Mouse (Mus musculus) midbrain, embryonic 14.5 days (tissue): ENCODE data around the gene Dnaja2. TPM values are rescaled to one million over a fixed set of nuclear protein-coding genes. Genes with fewer than 3 reads are reported as not detected.

ENCODE experiments used
- ATAC-seq: fragments of 200-750 bp; cut with Nextera tagmentation; 2 replicates; pipeline ENCODE4 v1.8.0; 2017; ENCODE audit warnings: moderate number of reproducible peaks, moderate library complexity; ENCODE audit not compliant: low FRiP score, low TSS enrichment
- DNase-seq: peaks from one replicate; pipeline ENCODE4 v3.0.0-alpha.2; 2015
- H3K27ac ChIP-seq: fragments of 300-500 bp; sonication (generic); replicated peaks from 2 replicates; pipeline ENCODE4 v1.5.1; 2014; ENCODE audit warnings: mild to moderate bottlenecking, low read depth, low read length, moderate library complexity
- H3K27me3 ChIP-seq: fragments of 300-500 bp; sonication (generic); 2 replicates; pipeline ENCODE4 v1.6.1; 2014; ENCODE audit warnings: low read length, control low read depth, mixed read lengths; ENCODE audit not compliant: control insufficient read depth, insufficient read depth
- H3K36me3 ChIP-seq: fragments of 300-500 bp; sonication (generic); 2 replicates; pipeline ENCODE4 v1.6.1; 2014; ENCODE audit warnings: low read length, control low read depth; ENCODE audit not compliant: control insufficient read depth, insufficient read depth
- H3K4me1 ChIP-seq: fragments of 300-500 bp; sonication (generic); 2 replicates; pipeline ENCODE4 v1.6.1; 2014; ENCODE audit warnings: mild to moderate bottlenecking, antibody characterized with exemption, low read length, control low read depth; ENCODE audit not compliant: control insufficient read depth, insufficient read depth
- H3K4me2 ChIP-seq: fragments of 300-500 bp; sonication (generic); 2 replicates; pipeline ENCODE4 v1.6.1; 2014; ENCODE audit warnings: mild to moderate bottlenecking, low read length, moderate library complexity
- H3K4me3 ChIP-seq: fragments of 300-500 bp; sonication (generic); replicated peaks from 2 replicates; pipeline ENCODE4 v1.5.1; 2014; ENCODE audit warnings: low read depth, low read length
- H3K9ac ChIP-seq: fragments of 300-500 bp; sonication (generic); replicated peaks from 2 replicates; pipeline ENCODE4 v1.6.1; 2014; ENCODE audit warnings: mild to moderate bottlenecking, low read length, moderate library complexity
- H3K9me3 ChIP-seq: fragments of 300-500 bp; sonication (generic); 2 replicates; pipeline ENCODE4 v1.6.1; 2016; ENCODE audit warnings: low read length, control low read depth, mixed read lengths; ENCODE audit not compliant: control insufficient read depth
- WGBS: fragments of 180-500 bp; shearing (Covaris S2); extraction: QIAGEN DNeasy Blood & Tissue Kit; methylation state at CpG from one replicate; pipeline ENCODE4 v1.1.7; 2014; 5-methylcytosine and 5-hydroxymethylcytosine counted together
- polyA plus RNA-seq: library from polyadenylated mRNA; unstranded; fragments of >200 nt; fragmentation: Nextera tagmentation; extraction: Ambion mirVana; gene quantifications from 2 replicates; pipeline ENCODE4 v1.2.1, GENCODE M21; 2014

Gene Dnaja2
- polyA plus RNA-seq, 1 experiment from 2014 or later = 182 TPM

DNA sequence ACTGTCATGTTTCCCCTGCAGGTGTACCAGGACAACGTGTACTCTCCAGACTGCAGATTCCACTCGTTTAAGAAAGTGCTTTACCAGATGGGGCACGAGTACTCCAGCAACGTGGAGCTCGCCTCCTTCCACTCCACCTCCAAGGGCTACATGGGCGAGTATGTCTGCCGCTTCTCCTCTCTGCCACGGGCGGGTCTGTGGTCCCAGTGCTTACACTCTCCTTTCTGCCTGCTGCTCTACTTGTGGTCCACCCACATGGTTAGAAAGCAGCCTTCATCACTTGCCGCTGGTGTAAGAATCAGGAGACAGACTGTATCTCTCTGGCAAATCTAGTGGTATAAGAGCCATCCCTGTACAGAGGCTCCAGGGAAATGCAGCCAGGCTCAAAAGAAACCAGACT lies 37.2 kb downstream of the Dnaja2 start:
- Histone ChIP-seq H3K36me3 (peaks cover 86% of the 10 kb centered on the region), H3K9ac (no peak overlapping the region), H3K27ac (no peak overlapping the region), H3K4me3 (no peak overlapping the region), H3K27me3 (no peaks in the 10 kb centered on the region), H3K4me1 (no peaks in the 10 kb centered on the region), H3K4me2 (no peak overlapping the region), H3K9me3 (no peaks in the 10 kb centered on the region)
- ATAC-seq (no peak), DNase-seq (no peak)
- 95% methylated on average over 10 of the region's 10 CpGs for WGBS

DNA sequence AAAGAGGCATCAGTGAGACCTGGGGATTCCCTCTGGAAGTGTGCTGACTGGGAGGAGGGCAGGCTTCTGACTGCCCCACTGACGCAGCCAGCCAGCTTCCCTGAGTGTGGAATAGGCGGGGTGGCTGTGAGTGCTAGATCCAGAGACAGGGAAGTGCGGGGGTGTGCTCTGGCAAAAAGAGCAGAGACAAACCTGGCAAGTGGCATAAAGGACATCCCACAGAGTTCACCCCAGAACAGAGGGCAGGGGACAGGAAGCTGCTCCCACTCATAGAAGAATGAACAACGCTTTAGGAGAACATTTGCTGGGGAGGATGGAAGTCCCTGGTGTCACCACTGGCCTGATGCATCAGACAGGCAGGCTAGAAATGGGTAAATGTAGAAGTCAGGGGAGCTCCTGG lies 37.8 kb downstream of the Dnaja2 start:
- Histone ChIP-seq H3K4me1 (no peaks in the 10 kb centered on the region), H3K4me3 (no peak overlapping the region), H3K27me3 (no peaks in the 10 kb centered on the region), H3K36me3 (peaks cover 86% of the 10 kb centered on the region), H3K27ac (no peak overlapping the region), H3K9ac (no peak overlapping the region), H3K4me2 (no peak overlapping the region), H3K9me3 (no peaks in the 10 kb centered on the region)
- DNase-seq = no peak
- WGBS = 90% methylated on average over 4 of the region's 4 CpGs
- ATAC-seq = no peak

DNA sequence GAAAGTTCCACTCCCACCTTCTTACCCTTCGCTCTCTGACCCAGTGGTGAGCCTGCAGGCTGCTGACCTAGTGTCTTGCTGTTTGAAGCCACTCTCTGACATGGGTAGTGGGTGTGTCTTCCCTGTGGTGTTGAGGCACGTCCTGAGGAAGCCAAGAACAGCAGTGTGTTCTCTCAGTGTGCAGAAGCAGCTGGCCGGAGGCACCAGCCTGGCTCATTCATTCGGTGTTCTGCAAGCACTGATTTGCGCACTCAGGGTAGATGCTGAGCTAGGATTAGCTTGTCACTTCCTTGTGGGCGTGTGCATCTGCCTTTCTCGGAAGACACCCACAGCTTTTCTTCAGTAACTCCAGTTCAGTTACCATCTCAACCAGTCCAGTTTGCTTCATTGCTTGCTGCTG lies 39.8 kb downstream of the Dnaja2 start:
- H3K9ac ChIP-seq = no peak overlapping the region
- H3K4me2 ChIP-seq = no peak overlapping the region
- no peak overlapping the region for H3K4me3 ChIP-seq

DNA sequence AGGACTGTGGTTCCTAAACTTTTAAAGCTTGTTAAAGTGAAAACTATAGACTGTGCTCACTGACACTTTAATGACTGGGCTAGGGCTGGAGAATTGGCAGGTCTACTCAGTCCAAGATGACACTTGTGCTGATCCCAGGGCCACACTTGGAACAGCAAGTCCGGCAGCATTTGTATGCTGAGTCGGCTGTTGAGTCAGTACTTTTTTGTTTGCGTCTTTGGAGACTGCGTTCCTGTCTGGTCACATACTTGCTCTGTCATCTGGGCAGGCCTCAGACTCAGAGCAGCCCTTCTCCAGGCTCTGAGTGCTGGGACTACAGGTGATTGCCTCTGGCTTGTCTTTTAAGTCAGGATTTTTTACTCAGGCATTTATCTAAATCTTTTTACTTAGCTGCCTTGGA lies 41.9 kb downstream of the Dnaja2 start:
- Histone ChIP-seq H3K27ac (0 out of 2 replicates have a peak overlapping the region, but pooled peaks have one; percentile 20), H3K36me3 (peaks cover 89% of the 10 kb centered on the region), H3K4me1 (no peaks in the 10 kb centered on the region), H3K4me3 (no peak overlapping the region), H3K27me3 (no peaks in the 10 kb centered on the region), H3K4me2 (no peak overlapping the region), H3K9me3 (no peaks in the 10 kb centered on the region), H3K9ac (no peak overlapping the region)
- 82% methylated on average over 4 of the region's 4 CpGs for WGBS
- DNase-seq (peak; percentile 7), ATAC-seq (no peak)

More for the DNA sequence above, 39.8 kb downstream of the Dnaja2 start:
- Histone ChIP-seq H3K4me1 (no peaks in the 10 kb centered on the region), H3K9me3 (no peaks in the 10 kb centered on the region), H3K27me3 (no peaks in the 10 kb centered on the region), H3K27ac (no peak overlapping the region), H3K36me3 (peaks cover 85% of the 10 kb centered on the region)
- WGBS = 86% methylated on average over 7 of the region's 7 CpGs
- DNase-seq = no peak
- ATAC-seq = no peak

DNA sequence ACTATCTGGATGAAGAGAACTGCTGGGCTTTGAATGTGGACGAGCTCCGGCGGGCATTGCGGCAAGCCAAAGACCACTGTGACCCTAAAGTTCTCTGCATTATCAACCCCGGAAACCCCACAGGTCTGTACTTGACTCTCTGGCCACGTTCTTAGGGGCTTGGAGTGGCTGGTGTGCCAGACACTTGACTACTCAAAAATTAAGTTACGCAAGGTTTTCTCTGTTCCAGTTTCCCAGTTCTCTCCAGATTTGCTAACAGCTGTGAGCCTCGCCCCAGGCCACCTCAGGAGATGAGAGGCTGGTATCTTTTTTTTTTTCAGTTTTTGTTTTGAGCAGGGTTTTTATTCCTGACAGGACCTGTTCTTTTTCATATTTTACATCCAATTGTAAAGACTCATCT lies 42.9 kb downstream of the Dnaja2 start:
- Histone ChIP-seq H3K36me3 (peaks cover 87% of the 10 kb centered on the region), H3K9me3 (no peaks in the 10 kb centered on the region), H3K27ac (no peak overlapping the region), H3K9ac (no peak overlapping the region), H3K4me1 (no peaks in the 10 kb centered on the region), H3K27me3 (no peaks in the 10 kb centered on the region), H3K4me3 (no peak overlapping the region), H3K4me2 (no peak overlapping the region)
- no peak for DNase-seq
- WGBS = 87% methylated on average over 8 of the region's 8 CpGs
- ATAC-seq = no peak

DNA sequence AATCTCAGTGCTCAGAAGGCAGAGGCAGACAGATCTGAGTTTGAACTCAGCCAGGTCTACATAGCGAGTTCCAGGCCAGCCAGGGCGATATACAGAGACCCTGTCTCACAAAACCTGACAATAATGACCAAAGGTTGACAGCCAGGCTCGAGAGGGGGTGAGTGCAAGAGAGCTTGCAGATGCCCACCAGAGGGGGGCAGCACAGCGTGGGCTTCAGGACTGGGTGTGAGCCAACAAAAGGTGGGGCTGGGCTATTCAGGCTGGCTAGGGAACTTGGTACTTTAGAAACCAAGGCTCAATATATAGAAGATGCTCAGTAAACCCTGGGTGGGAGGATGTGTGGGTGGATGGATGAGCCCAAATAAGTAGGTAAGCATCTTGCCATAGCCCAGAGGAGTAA lies 46.5 kb downstream of the Dnaja2 start:
- ATAC-seq = no peak
- no peaks in the 10 kb centered on the region for H3K27me3 ChIP-seq
- no peak overlapping the region for H3K4me3 ChIP-seq
- no peak for DNase-seq
- WGBS = 92% methylated on average over 4 of the region's 4 CpGs
- H3K4me1 ChIP-seq = no peaks in the 10 kb centered on the region
- no peak overlapping the region for H3K9ac ChIP-seq
- no peak overlapping the region for H3K4me2 ChIP-seq
- H3K9me3 ChIP-seq = no peaks in the 10 kb centered on the region
- no peak overlapping the region for H3K27ac ChIP-seq
- H3K36me3 ChIP-seq = peaks cover 82% of the 10 kb centered on the region

DNA sequence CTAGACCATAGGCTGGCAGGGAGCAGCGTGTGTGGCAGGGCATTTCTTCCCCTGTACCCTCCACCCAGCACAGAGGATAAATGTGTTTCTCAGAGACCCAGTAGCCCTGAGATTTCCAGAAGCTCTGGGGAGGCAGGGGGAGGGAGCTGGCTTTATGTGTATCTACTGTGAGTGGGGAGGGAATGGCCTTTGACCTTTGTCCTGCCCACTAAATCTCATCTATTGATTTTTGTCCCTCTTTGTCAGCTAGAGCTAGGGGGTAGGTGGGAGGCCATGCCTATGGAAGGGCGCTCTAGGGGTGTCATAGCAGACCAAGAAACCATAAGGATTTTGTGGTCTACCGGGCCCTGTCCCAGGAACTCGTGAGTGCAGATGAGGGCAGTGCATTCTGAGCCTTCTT lies 48.5 kb downstream of the Dnaja2 start:
- Histone ChIP-seq H3K4me3 (no peak overlapping the region), H3K9ac (no peak overlapping the region), H3K4me1 (no peaks in the 10 kb centered on the region), H3K4me2 (no peak overlapping the region), H3K27ac (no peak overlapping the region), H3K36me3 (peaks cover 64% of the 10 kb centered on the region), H3K9me3 (no peaks in the 10 kb centered on the region), H3K27me3 (no peaks in the 10 kb centered on the region)
- ATAC-seq (no peak), DNase-seq (no peak)
- WGBS = 56% methylated on average over 4 of the region's 4 CpGs

DNA sequence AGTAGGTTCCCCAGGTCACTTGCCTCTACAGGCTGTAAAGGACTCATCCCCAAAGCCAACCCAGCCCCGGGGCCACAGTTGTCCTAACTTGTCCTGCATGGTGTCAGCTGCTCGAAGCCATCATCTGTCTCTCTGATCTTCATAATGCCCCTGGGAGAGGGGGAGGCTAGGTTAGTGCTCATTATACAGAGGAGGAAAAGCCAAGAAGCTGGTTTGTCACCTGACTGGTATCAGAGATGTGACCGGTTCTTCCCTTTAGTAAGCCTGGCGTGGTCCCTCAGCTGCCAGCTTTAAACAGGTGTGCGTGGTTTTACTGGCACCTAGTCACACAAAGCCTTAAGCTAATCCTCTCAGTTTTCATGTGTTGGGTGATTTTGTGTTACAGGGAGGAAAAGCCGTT lies 50.4 kb downstream of the Dnaja2 start:
- H3K9ac ChIP-seq = no peak overlapping the region
- H3K4me3 ChIP-seq = no peak overlapping the region
- no peak overlapping the region for H3K27ac ChIP-seq
- no peak for ATAC-seq
- WGBS = 80% methylated on average over 6 of the region's 6 CpGs
- no peak overlapping the region for H3K4me2 ChIP-seq
- no peaks in the 10 kb centered on the region for H3K9me3 ChIP-seq
- H3K36me3 ChIP-seq = peaks cover 47% of the 10 kb centered on the region
- no peaks in the 10 kb centered on the region for H3K27me3 ChIP-seq
- DNase-seq = no peak
- H3K4me1 ChIP-seq = no peaks in the 10 kb centered on the region

DNA sequence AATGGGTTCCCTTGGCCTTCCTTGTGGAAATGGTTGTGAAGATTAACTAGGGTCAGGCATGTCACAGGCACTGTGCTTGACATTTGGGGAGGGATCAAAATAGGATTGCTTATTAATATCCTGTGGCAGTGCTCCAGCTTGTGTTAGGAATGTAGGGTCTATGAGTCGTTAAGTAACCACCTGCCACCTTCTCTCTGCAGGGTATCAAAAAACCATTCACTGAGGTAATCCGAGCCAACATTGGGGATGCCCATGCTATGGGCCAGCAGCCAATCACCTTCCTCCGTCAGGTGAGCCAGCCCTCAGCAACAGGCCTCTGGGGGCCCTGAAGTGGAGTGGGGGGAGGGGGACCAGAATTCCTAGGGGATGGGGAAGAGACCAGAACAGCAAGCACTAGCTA lies 52.1 kb downstream of the Dnaja2 start:
- no peak overlapping the region for H3K9ac ChIP-seq
- no peak overlapping the region for H3K27ac ChIP-seq
- H3K27me3 ChIP-seq = no peaks in the 10 kb centered on the region
- ATAC-seq (no peak), DNase-seq (no peak)
- no peaks in the 10 kb centered on the region for H3K4me1 ChIP-seq
- 76% methylated on average over 3 of the region's 3 CpGs for WGBS
- no peaks in the 10 kb centered on the region for H3K9me3 ChIP-seq
- H3K4me2 ChIP-seq = no peak overlapping the region
- H3K4me3 ChIP-seq = no peak overlapping the region
- peaks cover 32% of the 10 kb centered on the region for H3K36me3 ChIP-seq
